Mouse (Mus musculus) E14TG2a.4 (cell line): ENCODE data around the gene Ddb1.

Experiments used
- CTCF ChIP-seq: conservative IDR thresholded peaks from 2 replicates; pipeline ENCODE4 v1.5.1; 2014; ENCODE audit warnings: low read length
- NANOG ChIP-seq: IDR thresholded peaks from 2 replicates; pipeline ENCODE4 v1.6.1; 2014; ENCODE audit warnings: borderline replicate concordance, low read length, mixed read lengths
- POU5F1 ChIP-seq: IDR thresholded peaks from 2 replicates; pipeline ENCODE4 v1.6.1; 2014; ENCODE audit warnings: low read length, borderline replicate concordance

- TF ChIP-seq CTCF, result no peak
- TF ChIP-seq POU5F1, result no peak
- no peak for TF ChIP-seq NANOG
These were observed 1.2 kb upstream of the Ddb1 start for GRCm38 (mm10) chr19:10603660-10604523.
